Mouse (Mus musculus) adipocyte (in vitro differentiated cells): ENCODE results near the gene Gspt1.

ENCODE experiments used
- DNase-seq: peaks from one replicate; pipeline ENCODE4 v3.0.0-alpha.2; 2016; ENCODE audit warnings: low spot score

The Gspt1 gene

GRCm38 (mm10) chr16:11202571-11203554 lies 51.3 kb downstream of the Gspt1 start, which contains the start of gene Rsl1d1:
Gene Rsl1d1 (minus strand): TSS chr16:11203331.
- peak; percentile 98 for DNase-seq

GRCm38 (mm10) chr16:11201740-11202394 lies 52.3 kb downstream of the Gspt1 start:
- no peak for DNase-seq

- no peak for DNase-seq
These were observed 53.9 kb downstream of the Gspt1 start for GRCm38 (mm10) chr16:11200247-11200646.

- no peak for DNase-seq
These were observed 55.7 kb downstream of the Gspt1 start for GRCm38 (mm10) chr16:11198467-11198866.

GRCm38 (mm10) chr16:11197052-11197451 lies 57.1 kb downstream of the Gspt1 start:
- DNase-seq: no peak

- no peak for DNase-seq
These were observed 60.9 kb downstream of the Gspt1 start for GRCm38 (mm10) chr16:11193231-11193630.

- no peak for DNase-seq
These were observed 64.0 kb downstream of the Gspt1 start for GRCm38 (mm10) chr16:11190150-11190549.

- DNase-seq: no peak
These were observed 76.7 kb downstream of the Gspt1 start for GRCm38 (mm10) chr16:11177404-11177803.

GRCm38 (mm10) chr16:11176884-11177244 lies 77.3 kb downstream of the Gspt1 start:
- DNase-seq: no peak

GRCm38 (mm10) chr16:11176208-11176883 lies 77.8 kb downstream of the Gspt1 start, which contains the start of gene Zc3h7a:
Gene Zc3h7a (minus strand): TSS chr16:11176393.
- DNase-seq: peak; percentile 88

- peak; percentile 74 for DNase-seq
These were observed 78.5 kb downstream of the Gspt1 start for GRCm38 (mm10) chr16:11175489-11176207.

GRCm38 (mm10) chr16:11175100-11175488 lies 79.0 kb downstream of the Gspt1 start:
- DNase-seq: peak; percentile 46

- DNase-seq: peak; percentile 83
These were observed 79.4 kb downstream of the Gspt1 start for GRCm38 (mm10) chr16:11174671-11175081.

GRCm38 (mm10) chr16:11171679-11172078 lies 82.4 kb downstream of the Gspt1 start:
- DNase-seq: no peak
